Mouse (Mus musculus) layer of hippocampus, adult 2 months (tissue): ENCODE results near the gene Cplx1. TPM values are rescaled to one million over a fixed set of nuclear protein-coding genes. Genes with fewer than 3 reads are reported as not detected.
A peak's percentile ranks its signal among the peaks of the same experiment; 100 is the strongest.

ENCODE experiments used
- DNase-seq, 2 experiments: peaks; one replicate each; pipeline ENCODE4 v3.0.0; 2022; ENCODE audit warnings: low spot score in 2 of 2
- H3K27ac ChIP-seq: fragments of 200-600 bp; 2 replicates; pipeline ENCODE4 v1.8.1; 2022
- H3K4me3 ChIP-seq: fragments of 200-600 bp; 2 replicates; pipeline ENCODE4 v1.8.1; 2022; ENCODE audit warnings: mild to moderate bottlenecking
- CTCF ChIP-seq: fragments of 200-600 bp; conservative IDR thresholded peaks from 2 replicates; pipeline ENCODE4 v1.8.1; 2022; ENCODE audit warnings: antibody characterized with exemption, mild to moderate bottlenecking, moderate library complexity
- long read RNA-seq, 2 experiments: library from polyadenylated mRNA; stranded (forward); transcript quantifications; one replicate each; pipeline ENCODE4 v2.0.0; 2021; ENCODE audit warnings: borderline mapping rate in 2 of 2
- total RNA-seq, 2 experiments: library from RNA; stranded (reverse); gene quantifications; 2 replicates each; pipeline ENCODE4 v1.2.3; 2021

Gene Cplx1
- 100 to 1,000 TPM; 507 to 549 TPM for total RNA-seq
- long read RNA-seq, experiment 1, transcript Cplx1-201 (4 exons, 2,189 nt) = major isoform, 287 of 425 reads
- long read RNA-seq, experiment 1, partial matches to known transcripts = 19 of 425 reads
- long read RNA-seq, experiment 1, other reads (novel, unspliced or antisense) = 119 of 425 reads
- long read RNA-seq, experiment 2, transcript Cplx1-201 (4 exons, 2,189 nt) = major isoform, 438 of 624 reads
- long read RNA-seq, experiment 2, partial matches to known transcripts = 34 of 624 reads
- long read RNA-seq, experiment 2, other reads (novel, unspliced or antisense) = 152 of 624 reads

GRCm38 (mm10) chr5:108549489-108550206, at the start of gene Cplx1:
Gene Cplx1 (minus strand): TSS chr5:108550024.
- DNase-seq = peak; percentile 63 to 74
- no peak; the same call in 1 of the 2 replicates for TF ChIP-seq CTCF
- Histone ChIP-seq H3K4me3 (peak within 1 kb of the TSS; percentile 58), H3K27ac (peak within 1 kb of the TSS; percentile 92)

GRCm38 (mm10) chr5:108581361-108581891, 31.6 kb upstream of the Cplx1 start:
- Histone ChIP-seq H3K4me3 (no peak overlapping the region), H3K27ac (peak overlapping the region; percentile 78)
- TF ChIP-seq CTCF = no peak
- DNase-seq = peak; percentile 38 to 68

- no peak overlapping the region for H3K27ac ChIP-seq
- H3K4me3 ChIP-seq = no peak overlapping the region
- DNase-seq = no peak
- no peak for TF ChIP-seq CTCF
Observed at GRCm38 (mm10) chr5:108573054-108573453, 23.2 kb upstream of the Cplx1 start.

- no peak for TF ChIP-seq CTCF
- H3K27ac ChIP-seq = no peak overlapping the region
- DNase-seq = no peak
Observed at GRCm38 (mm10) chr5:108570991-108571390, 21.2 kb upstream of the Cplx1 start.

GRCm38 (mm10) chr5:108567104-108567503, 17.3 kb upstream of the Cplx1 start:
- no peak for DNase-seq
- TF ChIP-seq CTCF = no peak
- no peak overlapping the region for H3K4me3 ChIP-seq
- no peak overlapping the region for H3K27ac ChIP-seq

More at GRCm38 (mm10) chr5:108570991-108571390, 21.2 kb upstream of the Cplx1 start:
- H3K4me3 ChIP-seq = no peak overlapping the region

- H3K4me3 ChIP-seq = no peak overlapping the region
- no peak overlapping the region for H3K27ac ChIP-seq
- no peak for TF ChIP-seq CTCF
- DNase-seq = no peak
Observed at GRCm38 (mm10) chr5:108566523-108566922, 16.7 kb upstream of the Cplx1 start.

- no peak overlapping the region for H3K4me3 ChIP-seq
- no peak for TF ChIP-seq CTCF
- no peak overlapping the region for H3K27ac ChIP-seq
- DNase-seq = no peak
Observed at GRCm38 (mm10) chr5:108565381-108565780, 15.6 kb upstream of the Cplx1 start.

- DNase-seq = no peak
- H3K27ac ChIP-seq = no peak overlapping the region
- no peak overlapping the region for H3K4me3 ChIP-seq
- TF ChIP-seq CTCF = no peak
Observed at GRCm38 (mm10) chr5:108564346-108564745, 14.5 kb upstream of the Cplx1 start.

GRCm38 (mm10) chr5:108562483-108562882, 12.7 kb upstream of the Cplx1 start:
- H3K4me3 ChIP-seq = no peak overlapping the region
- no peak overlapping the region for H3K27ac ChIP-seq
- no peak for TF ChIP-seq CTCF
- DNase-seq = no peak

- TF ChIP-seq CTCF = no peak
- Histone ChIP-seq H3K4me3 (no peak overlapping the region), H3K27ac (no peak overlapping the region)
- DNase-seq = no peak
Observed at GRCm38 (mm10) chr5:108556986-108557385, 7.2 kb upstream of the Cplx1 start.

- no peak for TF ChIP-seq CTCF
- no peak for DNase-seq
- Histone ChIP-seq H3K4me3 (no peak overlapping the region), H3K27ac (no peak overlapping the region)
Observed at GRCm38 (mm10) chr5:108554041-108554440, 4.2 kb upstream of the Cplx1 start.

- peak overlapping the region; percentile 58 for H3K4me3 ChIP-seq
- H3K27ac ChIP-seq = peak overlapping the region; percentile 92
- TF ChIP-seq CTCF = no peak
- no peak for DNase-seq
Observed at GRCm38 (mm10) chr5:108550207-108550594, 377 bp upstream of the Cplx1 start.

GRCm38 (mm10) chr5:108549137-108549488, 711 bp downstream of the Cplx1 start:
- peak overlapping the region; percentile 92 for H3K27ac ChIP-seq
- no peak for DNase-seq
- H3K4me3 ChIP-seq = peak overlapping the region; percentile 58
- no peak for TF ChIP-seq CTCF
